Mouse (Mus musculus): ENCODE measurements around the gene Apba3. TPM values are rescaled to one million over a fixed set of nuclear protein-coding genes. Genes with fewer than 3 reads are reported as not detected.

The Apba3 gene
- polyA plus RNA-seq, 1 experiment, result 45.2 TPM

- no peak for DNase-seq (ENCODE audit: low read depth)
- TF ChIP-seq POLR2A (IDR thresholded peaks at IDR 0.05; ENCODE audit: borderline replicate concordance, extremely low read depth, insufficient read depth, insufficient read length, poor library complexity, severe bottlenecking), result no peak
- TF ChIP-seq CTCF (IDR thresholded peaks at IDR 0.05; ENCODE audit: borderline replicate concordance, extremely low read depth, insufficient read depth, insufficient read length), result no peak
These were observed 11.9 kb upstream of the Apba3 start for GRCm38 (mm10) chr10:81254886-81255285.

- DNase-seq (ENCODE audit: low read depth), result peak; percentile 50
- no peak for TF ChIP-seq POLR2A (IDR thresholded peaks at IDR 0.05; ENCODE audit: borderline replicate concordance, extremely low read depth, insufficient read depth, insufficient read length, poor library complexity, severe bottlenecking)
- no peak for TF ChIP-seq CTCF (IDR thresholded peaks at IDR 0.05; ENCODE audit: borderline replicate concordance, extremely low read depth, insufficient read depth, insufficient read length)
These were observed 9.4 kb upstream of the Apba3 start for GRCm38 (mm10) chr10:81257158-81258039.

- DNase-seq (ENCODE audit: low read depth), result peak; percentile 31
- no peak for TF ChIP-seq POLR2A (IDR thresholded peaks at IDR 0.05; ENCODE audit: borderline replicate concordance, extremely low read depth, insufficient read depth, insufficient read length, poor library complexity, severe bottlenecking)
- no peak for TF ChIP-seq CTCF (IDR thresholded peaks at IDR 0.05; ENCODE audit: borderline replicate concordance, extremely low read depth, insufficient read depth, insufficient read length)
These were observed 7.4 kb upstream of the Apba3 start for GRCm38 (mm10) chr10:81259225-81259884.

- DNase-seq (ENCODE audit: low read depth), result no peak
- TF ChIP-seq CTCF (IDR thresholded peaks at IDR 0.05; ENCODE audit: borderline replicate concordance, extremely low read depth, insufficient read depth, insufficient read length) (no peak), POLR2A (IDR thresholded peaks at IDR 0.05; ENCODE audit: borderline replicate concordance, extremely low read depth, insufficient read depth, insufficient read length, poor library complexity, severe bottlenecking) (no peak)
These were observed 5.7 kb upstream of the Apba3 start for GRCm38 (mm10) chr10:81261025-81261424.

GRCm38 (mm10) chr10:81265540-81265939 lies 1.2 kb upstream of the Apba3 start:
- TF ChIP-seq POLR2A (IDR thresholded peaks at IDR 0.05; ENCODE audit: borderline replicate concordance, extremely low read depth, insufficient read depth, insufficient read length, poor library complexity, severe bottlenecking), result no peak
- TF ChIP-seq CTCF (IDR thresholded peaks at IDR 0.05; ENCODE audit: borderline replicate concordance, extremely low read depth, insufficient read depth, insufficient read length), result no peak
- DNase-seq (ENCODE audit: low read depth), result no peak

GRCm38 (mm10) chr10:81268056-81268455 lies 1.3 kb downstream of the Apba3 start:
- TF ChIP-seq POLR2A (IDR thresholded peaks at IDR 0.05; ENCODE audit: borderline replicate concordance, extremely low read depth, insufficient read depth, insufficient read length, poor library complexity, severe bottlenecking) (0 out of 2 replicates have a peak, but pooled peaks have one; percentile 6), CTCF (IDR thresholded peaks at IDR 0.05; ENCODE audit: borderline replicate concordance, extremely low read depth, insufficient read depth, insufficient read length) (no peak)
- peak; percentile 93 for DNase-seq (ENCODE audit: low read depth)

- TF ChIP-seq CTCF (IDR thresholded peaks at IDR 0.05; ENCODE audit: borderline replicate concordance, extremely low read depth, insufficient read depth, insufficient read length) (no peak), POLR2A (IDR thresholded peaks at IDR 0.05; ENCODE audit: borderline replicate concordance, extremely low read depth, insufficient read depth, insufficient read length, poor library complexity, severe bottlenecking) (no peak)
These were observed 2.1 kb downstream of the Apba3 start for GRCm38 (mm10) chr10:81268643-81269412.

GRCm38 (mm10) chr10:81272356-81272755 lies 5.6 kb downstream of the Apba3 start:
- DNase-seq (ENCODE audit: low read depth), result no peak
- no peak for TF ChIP-seq POLR2A (IDR thresholded peaks at IDR 0.05; ENCODE audit: borderline replicate concordance, extremely low read depth, insufficient read depth, insufficient read length, poor library complexity, severe bottlenecking)
- no peak for TF ChIP-seq CTCF (IDR thresholded peaks at IDR 0.05; ENCODE audit: borderline replicate concordance, extremely low read depth, insufficient read depth, insufficient read length)

More at GRCm38 (mm10) chr10:81268643-81269412, 2.1 kb downstream of the Apba3 start:
- no peak for DNase-seq (ENCODE audit: low read depth)

- DNase-seq (ENCODE audit: low read depth), result no peak
These were observed 7.1 kb downstream of the Apba3 start for GRCm38 (mm10) chr10:81273842-81274241.

GRCm38 (mm10) chr10:81277676-81278075 lies 10.9 kb downstream of the Apba3 start:
- TF ChIP-seq POLR2A (IDR thresholded peaks at IDR 0.05; ENCODE audit: borderline replicate concordance, extremely low read depth, insufficient read depth, insufficient read length, poor library complexity, severe bottlenecking) (no peak), CTCF (IDR thresholded peaks at IDR 0.05; ENCODE audit: borderline replicate concordance, extremely low read depth, insufficient read depth, insufficient read length) (no peak)

More at GRCm38 (mm10) chr10:81273842-81274241, 7.1 kb downstream of the Apba3 start:
- no peak for TF ChIP-seq POLR2A (IDR thresholded peaks at IDR 0.05; ENCODE audit: borderline replicate concordance, extremely low read depth, insufficient read depth, insufficient read length, poor library complexity, severe bottlenecking)
- TF ChIP-seq CTCF (IDR thresholded peaks at IDR 0.05; ENCODE audit: borderline replicate concordance, extremely low read depth, insufficient read depth, insufficient read length), result no peak

GRCm38 (mm10) chr10:81279496-81279895 lies 12.7 kb downstream of the Apba3 start:
- no peak for DNase-seq (ENCODE audit: low read depth)
- TF ChIP-seq POLR2A (IDR thresholded peaks at IDR 0.05; ENCODE audit: borderline replicate concordance, extremely low read depth, insufficient read depth, insufficient read length, poor library complexity, severe bottlenecking), result no peak

More at GRCm38 (mm10) chr10:81277676-81278075, 10.9 kb downstream of the Apba3 start:
- no peak for DNase-seq (ENCODE audit: low read depth)
